Mouse (Mus musculus): ENCODE measurements around the gene Bid. TPM values are rescaled to one million over a fixed set of nuclear protein-coding genes. Genes with fewer than 3 reads are reported as not detected.

Bid gene
- polyA plus RNA-seq (2015; fragmentation: Nextera tagmentation; extraction: Ambion mirVana) = 35.9 and 39.8 TPM in 2 replicates

GRCm38 (mm10) chr6:120916074-120916971 lies at the start of gene Bid:
Bid (minus strand) TSS chr6:120916853.

Other genes with a start within 250 kb of the Bid start
- gene Slc25a18, start 143.3 kb downstream of the Bid start, polyA plus RNA-seq (2015; fragmentation: Nextera tagmentation; extraction: Ambion mirVana) = 62.1 and 71.8 TPM in 2 replicates
- 353 and 363 TPM in 2 replicates for gene Atp6v1e1, start 94.1 kb downstream of the Bid start, polyA plus RNA-seq (2015; fragmentation: Nextera tagmentation; extraction: Ambion mirVana)
- 19.0 and 20.3 TPM in 2 replicates for gene Bcl2l13, start 80.6 kb downstream of the Bid start, polyA plus RNA-seq (2015; fragmentation: Nextera tagmentation; extraction: Ambion mirVana)
- 23.0 and 29.5 TPM in 2 replicates for gene Mical3, start 214.1 kb upstream of the Bid start, polyA plus RNA-seq (2015; fragmentation: Nextera tagmentation; extraction: Ambion mirVana)

All from neural tube, postnatal 0 days (tissue).